Mouse (Mus musculus): Measurements from ENCODE around the gene Dst. TPM values are rescaled to one million over a fixed set of nuclear protein-coding genes. Genes with fewer than 3 reads are reported as not detected.

The Dst gene
- total and polyA plus RNA-seq, 3 experiments, result 9.1 to 28.0 (median 20.5) TPM

DNA sequence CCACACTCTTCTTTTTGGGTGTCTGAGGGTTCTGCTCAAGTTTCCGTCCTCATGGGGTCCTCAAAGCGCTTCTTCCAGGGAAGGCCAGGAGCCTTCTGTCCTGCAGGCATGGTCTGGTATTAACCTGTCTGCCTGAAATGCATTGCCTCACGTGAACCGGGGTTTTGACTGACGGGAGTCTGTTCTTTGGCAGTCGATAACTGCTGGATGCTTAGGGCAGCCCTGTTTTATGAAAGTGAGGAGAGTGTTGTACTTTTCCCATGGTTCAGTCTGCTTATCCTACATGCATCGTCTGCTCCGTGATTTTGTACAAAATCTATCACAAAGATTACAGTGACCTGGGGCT lies 338.6 kb downstream of the Dst start:
- Histone ChIP-seq H3K27me3 (replicated peaks) (no peaks in the 10 kb centered on the region), H3K79me2 (replicated peaks; ENCODE audit: control insufficient read depth, extremely low read depth, insufficient read depth, poor library complexity, severe bottlenecking) (no peaks in the 10 kb centered on the region), H3K36me3 (replicated peaks in 1 of 2; ENCODE audit: control insufficient read depth in 1 of 2, insufficient read depth in 1 of 2, low read length in 1 of 2) (peaks cover 12 to 82% of the 10 kb centered on the region in 2 experiments), H3K4me2 (ENCODE audit: insufficient read depth, low read depth, poor library complexity, severe bottlenecking) (no peak overlapping the region), H3K4me1 (ENCODE audit: control insufficient read depth in 1 of 2, insufficient read depth in 2 of 2) (peaks cover 0 to 13% of the 10 kb centered on the region in 2 experiments; a peak in 2 of 4 replicates), H3K9ac (ENCODE audit: insufficient read depth, low read depth) (no peak overlapping the region), H3K4me3 (replicated peaks in 1 of 3; ENCODE audit: low read depth in 2 of 3, low read length in 2 of 3, poor library complexity in 1 of 3) (no peak overlapping the region), H3K9me3 (replicated peaks; ENCODE audit: low read length) (no peaks in the 10 kb centered on the region), H3K27ac (ENCODE audit: insufficient read depth, low read depth) (no peak overlapping the region)
- DNase-seq (ENCODE audit: extremely low read depth), result no peak
- in situ Hi-C loops (cut with MboI; ENCODE audit: low pct_ligation_motif_present, low pct_unique_long_range_greater_than_20kb, low sequenced_read_pairs), result no loop called here
- dilution Hi-C loops (cut with MboI; ENCODE audit: extremely low pct_ligation_motif_present, extremely low pct_unique_long_range_greater_than_20kb, low sequenced_read_pairs), result no loop called here
- TF ChIP-seq MXI1 (IDR thresholded peaks at IDR 0.05; ENCODE audit: low read depth, low read length) (no peak), ETS1 (conservative IDR thresholded peaks at IDR 0.05; ENCODE audit: low read depth, low read length) (no peak), EP300 (IDR thresholded peaks at IDR 0.05; ENCODE audit: low read length) (no peak), UBTF (IDR thresholded peaks at IDR 0.05; ENCODE audit: low read depth, low read length) (no peak), JUND (conservative IDR thresholded peaks at IDR 0.05; ENCODE audit: low read depth, low read length) (no peak), RAD21 (IDR thresholded peaks at IDR 0.05; ENCODE audit: low read depth, low read length) (no peak), POLR2A (IDR thresholded peaks at IDR 0.05; ENCODE audit: low read depth, low read length) (no peak), MAX (IDR thresholded peaks at IDR 0.05; ENCODE audit: low read length) (no peak), POLR2AphosphoS2 (IDR thresholded peaks at IDR 0.05; ENCODE audit: low read depth, low read length) (no peak), USF2 (conservative IDR thresholded peaks at IDR 0.05; ENCODE audit: low read depth, low read length) (no peak), BHLHE40 (IDR thresholded peaks at IDR 0.05; ENCODE audit: low read depth, low read length) (no peak), PAX5 (IDR thresholded peaks at IDR 0.05; ENCODE audit: low read length) (no peak), E2F4 (IDR thresholded peaks at IDR 0.05; ENCODE audit: insufficient replicate concordance, low read depth, low read length) (no peak)

DNA sequence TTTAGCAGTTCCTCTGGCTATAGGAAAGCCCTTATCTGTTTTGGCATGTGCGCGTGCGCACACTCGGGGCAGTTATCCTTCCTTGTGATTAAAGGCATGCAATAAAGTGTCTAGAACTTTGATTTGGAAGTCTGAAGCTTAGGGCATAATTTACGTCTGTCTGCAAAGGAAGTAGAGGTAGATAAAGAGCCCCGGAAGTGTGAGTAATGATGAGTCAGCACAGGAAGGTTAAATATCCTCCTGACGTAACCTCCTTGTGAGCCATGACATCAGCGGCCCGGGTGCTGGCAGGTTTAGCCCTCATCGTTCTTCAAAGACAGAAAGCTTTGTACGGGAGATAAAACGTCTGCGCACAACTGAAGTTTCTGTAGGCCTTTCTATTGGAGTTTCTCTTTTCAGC lies 343.1 kb downstream of the Dst start:
- no peak overlapping the region for H3K27ac ChIP-seq (ENCODE audit: insufficient read depth, low read depth)
- in situ Hi-C loops (cut with MboI; ENCODE audit: low pct_ligation_motif_present, low pct_unique_long_range_greater_than_20kb, low sequenced_read_pairs) (no loop called here), dilution Hi-C loops (cut with MboI; ENCODE audit: extremely low pct_ligation_motif_present, extremely low pct_unique_long_range_greater_than_20kb, low sequenced_read_pairs) (no loop called here)
- TF ChIP-seq MAZ (IDR thresholded peaks at IDR 0.05; ENCODE audit: low read depth, low read length) (no peak), MAFK (IDR thresholded peaks at IDR 0.05; ENCODE audit: insufficient replicate concordance, low read length) (peak; percentile 66; the same call in 1 of the 2 replicates)
- no peaks in the 10 kb centered on the region for H3K79me2 ChIP-seq (replicated peaks; ENCODE audit: control insufficient read depth, extremely low read depth, insufficient read depth, poor library complexity, severe bottlenecking)
- H3K4me2 ChIP-seq (ENCODE audit: insufficient read depth, low read depth, poor library complexity, severe bottlenecking), result no peak overlapping the region
- peaks cover 19 to 79% of the 10 kb centered on the region in 2 experiments for H3K36me3 ChIP-seq (replicated peaks in 1 of 2; ENCODE audit: control insufficient read depth in 1 of 2, insufficient read depth in 1 of 2, low read length in 1 of 2)
- no peaks in the 10 kb centered on the region for H3K9me3 ChIP-seq (replicated peaks; ENCODE audit: low read length)
- H3K9ac ChIP-seq (ENCODE audit: insufficient read depth, low read depth), result no peak overlapping the region
- peak; percentile 29 for DNase-seq (ENCODE audit: extremely low read depth)
- H3K4me1 ChIP-seq (ENCODE audit: control insufficient read depth in 1 of 2, insufficient read depth in 2 of 2), result peaks cover 0 to 13% of the 10 kb centered on the region in 2 experiments; a peak in 2 of 4 replicates
- H3K27me3 ChIP-seq (replicated peaks), result no peaks in the 10 kb centered on the region
- H3K4me3 ChIP-seq (replicated peaks in 1 of 3; ENCODE audit: low read depth in 2 of 3, low read length in 2 of 3, poor library complexity in 1 of 3), result no peak overlapping the region

GRCm38 (mm10) chr1:34252267-34252666 lies 344.2 kb downstream of the Dst start:
- dilution Hi-C loops (cut with MboI; ENCODE audit: extremely low pct_ligation_motif_present, extremely low pct_unique_long_range_greater_than_20kb, low sequenced_read_pairs), result no loop called here
- no peaks in the 10 kb centered on the region for H3K9me3 ChIP-seq (replicated peaks; ENCODE audit: low read length)
- H3K27me3 ChIP-seq (replicated peaks), result no peaks in the 10 kb centered on the region
- H3K4me3 ChIP-seq (replicated peaks in 1 of 3; ENCODE audit: low read depth in 2 of 3, low read length in 2 of 3, poor library complexity in 1 of 3), result no peak overlapping the region
- no peak for DNase-seq (ENCODE audit: extremely low read depth)
- no peaks in the 10 kb centered on the region for H3K79me2 ChIP-seq (replicated peaks; ENCODE audit: control insufficient read depth, extremely low read depth, insufficient read depth, poor library complexity, severe bottlenecking)
- H3K36me3 ChIP-seq (replicated peaks in 1 of 2; ENCODE audit: control insufficient read depth in 1 of 2, insufficient read depth in 1 of 2, low read length in 1 of 2), result peaks cover 26 to 81% of the 10 kb centered on the region in 2 experiments
- H3K4me2 ChIP-seq (ENCODE audit: insufficient read depth, low read depth, poor library complexity, severe bottlenecking), result no peak overlapping the region
- H3K9ac ChIP-seq (ENCODE audit: insufficient read depth, low read depth), result no peak overlapping the region
- no peak overlapping the region for H3K27ac ChIP-seq (ENCODE audit: insufficient read depth, low read depth)
- no peak for TF ChIP-seq MAZ (IDR thresholded peaks at IDR 0.05; ENCODE audit: low read depth, low read length)
- TF ChIP-seq CHD1 (IDR thresholded peaks at IDR 0.05; ENCODE audit: low read depth, low read length), result no peak
- TF ChIP-seq UBTF (IDR thresholded peaks at IDR 0.05; ENCODE audit: low read depth, low read length), result no peak
- no peak for TF ChIP-seq RAD21 (IDR thresholded peaks at IDR 0.05; ENCODE audit: low read depth, low read length)
- peaks cover 0 to 13% of the 10 kb centered on the region in 2 experiments; a peak in 2 of 4 replicates for H3K4me1 ChIP-seq (ENCODE audit: control insufficient read depth in 1 of 2, insufficient read depth in 2 of 2)
- in situ Hi-C loops (cut with MboI; ENCODE audit: low pct_ligation_motif_present, low pct_unique_long_range_greater_than_20kb, low sequenced_read_pairs), result no loop called here
